Mouse (Mus musculus): ENCODE data around the gene Asns.

GRCm38 (mm10) chr6:7697999-7698699 is 5.1 kb upstream of the Asns start:
- TF ChIP-seq POLR2A (IDR thresholded peaks at IDR 0.05; ENCODE audit: borderline replicate concordance, extremely low read depth, insufficient read depth, insufficient read length, poor library complexity, severe bottlenecking) (no peak), CTCF (IDR thresholded peaks at IDR 0.05; ENCODE audit: borderline replicate concordance, extremely low read depth, insufficient read depth, insufficient read length) (no peak)

Data from brain, embryonic 14.5 days (tissue).